Mouse (Mus musculus) retina, postnatal 7 days (tissue): ENCODE data around the gene Cyp2a22.
"Not testable (repeated sequence)": the region's sequence is repeated elsewhere in the genome, so short reads cannot be mapped to it uniquely, and the experiment has no call there.

Source experiments
- DNase-seq: peaks from one replicate; pipeline ENCODE4 v3.0.0-alpha.2; 2012; ENCODE audit warnings: low read depth, low spot score

Cyp2a22 gene

GRCm38 (mm10) chr7:26939262-26939661 is at the start of gene Cyp2a22:
Cyp2a22 (minus strand) TSS chr7:26939384.
- no peak for DNase-seq

GRCm38 (mm10) chr7:26983151-26983550 is 44.0 kb upstream of the Cyp2a22 start:
- not testable (repeated sequence) for DNase-seq

GRCm38 (mm10) chr7:26982551-26982950 is 43.4 kb upstream of the Cyp2a22 start:
- no peak for DNase-seq

- DNase-seq: not testable (repeated sequence)
These were observed 42.8 kb upstream of the Cyp2a22 start for GRCm38 (mm10) chr7:26981937-26982336.

- not testable (repeated sequence) for DNase-seq
These were observed 42.3 kb upstream of the Cyp2a22 start for GRCm38 (mm10) chr7:26981464-26981863.

GRCm38 (mm10) chr7:26962371-26962770 is 23.2 kb upstream of the Cyp2a22 start:
- not testable (repeated sequence) for DNase-seq

GRCm38 (mm10) chr7:26953306-26953705 is 14.1 kb upstream of the Cyp2a22 start:
- not testable (repeated sequence) for DNase-seq

- not testable (repeated sequence) for DNase-seq
These were observed 13.5 kb upstream of the Cyp2a22 start for GRCm38 (mm10) chr7:26952671-26953070.

- DNase-seq: not testable (repeated sequence)
These were observed 2.2 kb upstream of the Cyp2a22 start for GRCm38 (mm10) chr7:26941320-26941925.

GRCm38 (mm10) chr7:26917114-26917513 is 22.1 kb downstream of the Cyp2a22 start:
- not testable (repeated sequence) for DNase-seq
